Mouse (Mus musculus): ENCODE measurements around the gene Golph3. TPM values are rescaled to one million over a fixed set of nuclear protein-coding genes. Genes with fewer than 3 reads are reported as not detected.
A peak's percentile ranks its signal among the peaks of the same experiment; 100 is the strongest.
"Not testable (repeated sequence)": the region's sequence is repeated elsewhere in the genome, so short reads cannot be mapped to it uniquely, and the experiment has no call there.

The Golph3 gene
- total RNA-seq, 1 experiment from 2014 or later, result 132 TPM

GRCm38 (mm10) chr15:12358384-12358783, 37.1 kb downstream of the Golph3 start:
- no peak for DNase-seq

- DNase-seq, result no peak
These were observed 39.4 kb downstream of the Golph3 start for GRCm38 (mm10) chr15:12360519-12361212.

- no peak for DNase-seq
These were observed 40.9 kb downstream of the Golph3 start for GRCm38 (mm10) chr15:12362001-12362700.

GRCm38 (mm10) chr15:12362701-12363040, 41.4 kb downstream of the Golph3 start:
- no peak for DNase-seq

- DNase-seq, result no peak
These were observed 42.8 kb downstream of the Golph3 start for GRCm38 (mm10) chr15:12364096-12364495.

GRCm38 (mm10) chr15:12365416-12366071, 44.3 kb downstream of the Golph3 start:
- no peak for DNase-seq

- no peak for DNase-seq
These were observed 44.8 kb downstream of the Golph3 start for GRCm38 (mm10) chr15:12366072-12366469.

GRCm38 (mm10) chr15:12366580-12367305, 45.5 kb downstream of the Golph3 start:
- not testable (repeated sequence) for DNase-seq

GRCm38 (mm10) chr15:12367306-12368080, 46.2 kb downstream of the Golph3 start:
- no peak for DNase-seq

- no peak for DNase-seq
These were observed 47.1 kb downstream of the Golph3 start for GRCm38 (mm10) chr15:12368357-12368756.

GRCm38 (mm10) chr15:12368850-12369249, 47.6 kb downstream of the Golph3 start:
- DNase-seq, result no peak

- DNase-seq, result no peak
These were observed 48.8 kb downstream of the Golph3 start for GRCm38 (mm10) chr15:12370096-12370495.

GRCm38 (mm10) chr15:12371183-12371582, 49.9 kb downstream of the Golph3 start:
- peak; percentile 68 for DNase-seq

GRCm38 (mm10) chr15:12373496-12373895, 52.2 kb downstream of the Golph3 start:
- DNase-seq, result no peak

GRCm38 (mm10) chr15:12373918-12374317, 52.7 kb downstream of the Golph3 start:
- DNase-seq, result no peak

GRCm38 (mm10) chr15:12374916-12375315, 53.7 kb downstream of the Golph3 start:
- DNase-seq, result no peak

GRCm38 (mm10) chr15:12375641-12376311, 54.5 kb downstream of the Golph3 start:
- peak; percentile 84 for DNase-seq

GRCm38 (mm10) chr15:12376491-12377069, 55.3 kb downstream of the Golph3 start:
- no peak for DNase-seq

- DNase-seq, result no peak
These were observed 56.5 kb downstream of the Golph3 start for GRCm38 (mm10) chr15:12377800-12378199.

- DNase-seq, result no peak
These were observed 58.8 kb downstream of the Golph3 start for GRCm38 (mm10) chr15:12380057-12380456.

- peak; percentile 37 for DNase-seq
These were observed 59.3 kb downstream of the Golph3 start for GRCm38 (mm10) chr15:12380548-12380947.
